Mouse (Mus musculus): ENCODE data around the gene Krtap3-2. TPM values are rescaled to one million over a fixed set of nuclear protein-coding genes. Genes with fewer than 3 reads are reported as not detected.
A peak's percentile ranks its signal among the peaks of the same experiment; 100 is the strongest.

The Krtap3-2 gene
- polyA plus RNA-seq, 1 experiment from 2014 or later: not detected

GRCm38 (mm10) chr11:99557976-99558745 lies 1.5 kb upstream of the Krtap3-2 start:
- Histone ChIP-seq H3K4me1 (ENCODE audit: insufficient read depth) (no peaks in the 10 kb centered on the region), H3K9me3 (ENCODE audit: low read depth, low read length) (no peaks in the 10 kb centered on the region), H3K27me3 (ENCODE audit: insufficient read depth, low read length) (no peaks in the 10 kb centered on the region), H3K9ac (no peak overlapping the region), H3K27ac (ENCODE audit: low read depth) (no peak overlapping the region), H3K4me2 (no peak overlapping the region), H3K4me3 (ENCODE audit: low read depth, low read length) (no peak overlapping the region), H3K36me3 (ENCODE audit: insufficient read depth) (no peaks in the 10 kb centered on the region)
- no peak for TF ChIP-seq CTCF (IDR thresholded peaks at IDR 0.05; ENCODE audit: low read depth)
- no peak for ATAC-seq (ENCODE audit: insufficient read depth)
- 50% methylated on average over 3 of the region's 3 CpGs for WGBS
- DNase-seq: no peak

- no peak overlapping the region for H3K4me2 ChIP-seq
- H3K4me3 ChIP-seq (ENCODE audit: low read depth, low read length): no peak overlapping the region
- no peak for TF ChIP-seq CTCF (IDR thresholded peaks at IDR 0.05; ENCODE audit: low read depth)
- H3K27me3 ChIP-seq (ENCODE audit: insufficient read depth, low read length): no peaks in the 10 kb centered on the region
- H3K9ac ChIP-seq: no peak overlapping the region
- H3K36me3 ChIP-seq (ENCODE audit: insufficient read depth): no peaks in the 10 kb centered on the region
- no peaks in the 10 kb centered on the region for H3K9me3 ChIP-seq (ENCODE audit: low read depth, low read length)
- ATAC-seq (ENCODE audit: insufficient read depth) (no peak), DNase-seq (no peak)
- H3K4me1 ChIP-seq (ENCODE audit: insufficient read depth): no peaks in the 10 kb centered on the region
- WGBS: 83% methylated on average over 2 of the region's 2 CpGs
- no peak overlapping the region for H3K27ac ChIP-seq (ENCODE audit: low read depth)
Measured at GRCm38 (mm10) chr11:99556195-99556594, 458 bp downstream of the Krtap3-2 start.

- no peaks in the 10 kb centered on the region for H3K27me3 ChIP-seq (ENCODE audit: insufficient read depth, low read length)
- no peak within 1 kb of the TSS for H3K4me2 ChIP-seq
- no peak for DNase-seq
- no peaks in the 10 kb centered on the region for H3K4me1 ChIP-seq (ENCODE audit: insufficient read depth)
- WGBS: 64% methylated on average over 4 of the region's 4 CpGs
- no peak for TF ChIP-seq CTCF (IDR thresholded peaks at IDR 0.05; ENCODE audit: low read depth)
- H3K4me3 ChIP-seq (ENCODE audit: low read depth, low read length): no peak within 1 kb of the TSS
- H3K9me3 ChIP-seq (ENCODE audit: low read depth, low read length): no peaks in the 10 kb centered on the region
- ATAC-seq (ENCODE audit: insufficient read depth): no peak
- H3K9ac ChIP-seq: no peak within 1 kb of the TSS
- no peaks in the 10 kb centered on the region for H3K36me3 ChIP-seq (ENCODE audit: insufficient read depth)
- H3K27ac ChIP-seq (ENCODE audit: low read depth): no peak within 1 kb of the TSS
Measured at GRCm38 (mm10) chr11:99550765-99551164, 5.9 kb downstream of the Krtap3-2 start, which contains the start of gene Krtap3-3. Gene Krtap3-3 (minus strand): TSS chr11:99550865.

- no peak for DNase-seq
- no peaks in the 10 kb centered on the region for H3K27me3 ChIP-seq (ENCODE audit: insufficient read depth, low read length)
- no peaks in the 10 kb centered on the region for H3K36me3 ChIP-seq (ENCODE audit: insufficient read depth)
- H3K9ac ChIP-seq: no peak overlapping the region
- H3K4me2 ChIP-seq: no peak overlapping the region
- no peak for ATAC-seq (ENCODE audit: insufficient read depth)
- TF ChIP-seq CTCF (IDR thresholded peaks at IDR 0.05; ENCODE audit: low read depth): no peak
- no peaks in the 10 kb centered on the region for H3K4me1 ChIP-seq (ENCODE audit: insufficient read depth)
- no peak overlapping the region for H3K27ac ChIP-seq (ENCODE audit: low read depth)
- no peaks in the 10 kb centered on the region for H3K9me3 ChIP-seq (ENCODE audit: low read depth, low read length)
- H3K4me3 ChIP-seq (ENCODE audit: low read depth, low read length): no peak overlapping the region
Measured at GRCm38 (mm10) chr11:99547892-99548291, 8.8 kb downstream of the Krtap3-2 start.

- Histone ChIP-seq H3K36me3 (ENCODE audit: insufficient read depth) (no peaks in the 10 kb centered on the region), H3K9me3 (ENCODE audit: low read depth, low read length) (no peaks in the 10 kb centered on the region), H3K4me2 (no peak overlapping the region), H3K9ac (no peak overlapping the region), H3K4me3 (ENCODE audit: low read depth, low read length) (no peak overlapping the region), H3K4me1 (ENCODE audit: insufficient read depth) (no peaks in the 10 kb centered on the region), H3K27ac (ENCODE audit: low read depth) (peak overlapping the region; percentile 54; the same call in 1 of the 2 replicates), H3K27me3 (ENCODE audit: insufficient read depth, low read length) (no peaks in the 10 kb centered on the region)
- no peak for TF ChIP-seq CTCF (IDR thresholded peaks at IDR 0.05; ENCODE audit: low read depth)
- WGBS: 44% methylated on average over 9 of the region's 9 CpGs
- ATAC-seq (ENCODE audit: insufficient read depth) (no peak), DNase-seq (peak; percentile 83)
Measured at GRCm38 (mm10) chr11:99539721-99540120, 16.9 kb downstream of the Krtap3-2 start.

- H3K4me3 ChIP-seq (ENCODE audit: low read depth, low read length): no peak within 1 kb of the TSS
- no peaks in the 10 kb centered on the region for H3K9me3 ChIP-seq (ENCODE audit: low read depth, low read length)
- no peaks in the 10 kb centered on the region for H3K36me3 ChIP-seq (ENCODE audit: insufficient read depth)
- DNase-seq: no peak
- ATAC-seq (ENCODE audit: insufficient read depth): no peak
- H3K4me2 ChIP-seq: no peak within 1 kb of the TSS
- no peak within 1 kb of the TSS for H3K9ac ChIP-seq
- H3K4me1 ChIP-seq (ENCODE audit: insufficient read depth): no peaks in the 10 kb centered on the region
- TF ChIP-seq CTCF (IDR thresholded peaks at IDR 0.05; ENCODE audit: low read depth): no peak
- no peaks in the 10 kb centered on the region for H3K27me3 ChIP-seq (ENCODE audit: insufficient read depth, low read length)
- 64% methylated on average over 13 of the region's 13 CpGs for WGBS
- H3K27ac ChIP-seq (ENCODE audit: low read depth): no peak within 1 kb of the TSS
Measured at GRCm38 (mm10) chr11:99521288-99521860, 35.3 kb downstream of the Krtap3-2 start, which contains the start of gene Krt39. Gene Krt39 (minus strand): TSS chr11:99521338.

- Histone ChIP-seq H3K9me3 (ENCODE audit: low read depth, low read length) (no peaks in the 10 kb centered on the region), H3K27me3 (ENCODE audit: insufficient read depth, low read length) (no peaks in the 10 kb centered on the region), H3K4me2 (no peak overlapping the region), H3K4me3 (ENCODE audit: low read depth, low read length) (no peak overlapping the region), H3K36me3 (ENCODE audit: insufficient read depth) (no peaks in the 10 kb centered on the region), H3K9ac (no peak overlapping the region), H3K4me1 (ENCODE audit: insufficient read depth) (no peaks in the 10 kb centered on the region), H3K27ac (ENCODE audit: low read depth) (peak overlapping the region; percentile 51)
- peak; percentile 58 for DNase-seq
- ATAC-seq (ENCODE audit: insufficient read depth): 0 out of 2 replicates have a peak, but pooled peaks have one; percentile 17
- 60% methylated on average over 8 of the region's 8 CpGs for WGBS
- TF ChIP-seq CTCF (IDR thresholded peaks at IDR 0.05; ENCODE audit: low read depth): no peak
Measured at GRCm38 (mm10) chr11:99514098-99514497, 42.6 kb downstream of the Krtap3-2 start.

Other genes starting within 250 kb of the Krtap3-2 start
- not detected in 2 replicates for gene Krt25, start 233.9 kb downstream of the Krtap3-2 start, polyA plus RNA-seq (2014; fragmentation: Nextera tagmentation; extraction: Ambion mirVana)
- gene Krt26, start 218.9 kb downstream of the Krtap3-2 start, polyA plus RNA-seq (2014; fragmentation: Nextera tagmentation; extraction: Ambion mirVana): not detected in 2 replicates
- gene Krt27, start 205.7 kb downstream of the Krtap3-2 start, polyA plus RNA-seq (2014; fragmentation: Nextera tagmentation; extraction: Ambion mirVana): not detected in 2 replicates
- 0.29 TPM in 1 of 2 replicates, not detected in the other for gene Krt28, start 181.9 kb downstream of the Krtap3-2 start, polyA plus RNA-seq (2014; fragmentation: Nextera tagmentation; extraction: Ambion mirVana)
- gene Krt10, start 167.5 kb downstream of the Krtap3-2 start, polyA plus RNA-seq (2014; fragmentation: Nextera tagmentation; extraction: Ambion mirVana): 24.5 and 24.6 TPM in 2 replicates
- gene Krt12, start 134.6 kb downstream of the Krtap3-2 start, polyA plus RNA-seq (2014; fragmentation: Nextera tagmentation; extraction: Ambion mirVana): not detected in 2 replicates
- 0.28 and 0.42 TPM in 2 replicates for gene Krt20, start 118.7 kb downstream of the Krtap3-2 start, polyA plus RNA-seq (2014; fragmentation: Nextera tagmentation; extraction: Ambion mirVana)
- gene Krt23, start 63.7 kb downstream of the Krtap3-2 start, polyA plus RNA-seq (2014; fragmentation: Nextera tagmentation; extraction: Ambion mirVana): 4.0 and 4.4 TPM in 2 replicates
- gene Krt39, start 35.5 kb downstream of the Krtap3-2 start, polyA plus RNA-seq (2014; fragmentation: Nextera tagmentation; extraction: Ambion mirVana): not detected in 2 replicates
- 0.17 TPM in 1 of 2 replicates, not detected in the other for gene Krt40, start 13.7 kb downstream of the Krtap3-2 start, polyA plus RNA-seq (2014; fragmentation: Nextera tagmentation; extraction: Ambion mirVana)
- not detected in 2 replicates for gene Krtap3-3, start 6.0 kb downstream of the Krtap3-2 start, polyA plus RNA-seq (2014; fragmentation: Nextera tagmentation; extraction: Ambion mirVana)
- not detected in 2 replicates for gene Gm11939, start 2.6 kb upstream of the Krtap3-2 start, polyA plus RNA-seq (2014; fragmentation: Nextera tagmentation; extraction: Ambion mirVana)
- not detected in 2 replicates for gene Krtap3-1, start 9.8 kb upstream of the Krtap3-2 start, polyA plus RNA-seq (2014; fragmentation: Nextera tagmentation; extraction: Ambion mirVana)
- gene Krtap1-5, start 24.2 kb upstream of the Krtap3-2 start, polyA plus RNA-seq (2014; fragmentation: Nextera tagmentation; extraction: Ambion mirVana): not detected in 2 replicates
- gene Krtap1-4, start 26.8 kb upstream of the Krtap3-2 start, polyA plus RNA-seq (2014; fragmentation: Nextera tagmentation; extraction: Ambion mirVana): not detected in 2 replicates
- gene Krtap1-3, start 34.5 kb upstream of the Krtap3-2 start, polyA plus RNA-seq (2014; fragmentation: Nextera tagmentation; extraction: Ambion mirVana): not detected in 2 replicates
- gene Krtap9-3, start 41.3 kb upstream of the Krtap3-2 start, polyA plus RNA-seq (2014; fragmentation: Nextera tagmentation; extraction: Ambion mirVana): not detected in 2 replicates
- gene Gm11938, start 46.5 kb upstream of the Krtap3-2 start, polyA plus RNA-seq (2014; fragmentation: Nextera tagmentation; extraction: Ambion mirVana): not detected in 2 replicates
- not detected in 2 replicates for gene Gm11937, start 53.3 kb upstream of the Krtap3-2 start, polyA plus RNA-seq (2014; fragmentation: Nextera tagmentation; extraction: Ambion mirVana)
- gene Krtap2-4, start 58.0 kb upstream of the Krtap3-2 start, polyA plus RNA-seq (2014; fragmentation: Nextera tagmentation; extraction: Ambion mirVana): not detected in 2 replicates
- gene Gm11562, start 63.6 kb upstream of the Krtap3-2 start, polyA plus RNA-seq (2014; fragmentation: Nextera tagmentation; extraction: Ambion mirVana): not detected in 2 replicates
- gene Krtap4-1, start 71.4 kb upstream of the Krtap3-2 start, polyA plus RNA-seq (2014; fragmentation: Nextera tagmentation; extraction: Ambion mirVana): not detected in 2 replicates
- not detected in 2 replicates for gene Krtap4-2, start 78.2 kb upstream of the Krtap3-2 start, polyA plus RNA-seq (2014; fragmentation: Nextera tagmentation; extraction: Ambion mirVana)
- gene Krtap4-7, start 87.2 kb upstream of the Krtap3-2 start, polyA plus RNA-seq (2014; fragmentation: Nextera tagmentation; extraction: Ambion mirVana): not detected in 2 replicates
- gene Gm11555, start 93.4 kb upstream of the Krtap3-2 start, polyA plus RNA-seq (2014; fragmentation: Nextera tagmentation; extraction: Ambion mirVana): not detected in 2 replicates
- gene Gm11563, start 102.1 kb upstream of the Krtap3-2 start, polyA plus RNA-seq (2014; fragmentation: Nextera tagmentation; extraction: Ambion mirVana): not detected in 2 replicates
- gene Krtap4-6, start 109.1 kb upstream of the Krtap3-2 start, polyA plus RNA-seq (2014; fragmentation: Nextera tagmentation; extraction: Ambion mirVana): not detected in 2 replicates
- not detected in 2 replicates for gene Gm14190, start 133.9 kb upstream of the Krtap3-2 start, polyA plus RNA-seq (2014; fragmentation: Nextera tagmentation; extraction: Ambion mirVana)
- not detected in 2 replicates for gene Gm14180, start 177.4 kb upstream of the Krtap3-2 start, polyA plus RNA-seq (2014; fragmentation: Nextera tagmentation; extraction: Ambion mirVana)
- not detected in 2 replicates for gene Gm11595, start 216.1 kb upstream of the Krtap3-2 start, polyA plus RNA-seq (2014; fragmentation: Nextera tagmentation; extraction: Ambion mirVana)
- gene Krtap4-8, start 223.9 kb upstream of the Krtap3-2 start, polyA plus RNA-seq (2014; fragmentation: Nextera tagmentation; extraction: Ambion mirVana): not detected in 2 replicates
- gene Krtap4-9, start 228.3 kb upstream of the Krtap3-2 start, polyA plus RNA-seq (2014; fragmentation: Nextera tagmentation; extraction: Ambion mirVana): not detected in 2 replicates
- not detected in 2 replicates for gene Gm11596, start 236.6 kb upstream of the Krtap3-2 start, polyA plus RNA-seq (2014; fragmentation: Nextera tagmentation; extraction: Ambion mirVana)
- not detected in 2 replicates for gene Gm11569, start 242.1 kb upstream of the Krtap3-2 start, polyA plus RNA-seq (2014; fragmentation: Nextera tagmentation; extraction: Ambion mirVana)
- not detected in 2 replicates for gene Gm11554, start 247.6 kb upstream of the Krtap3-2 start, polyA plus RNA-seq (2014; fragmentation: Nextera tagmentation; extraction: Ambion mirVana)